Mouse (Mus musculus) G1E (cell line): Measurements from ENCODE around the gene Creb3. TPM values are rescaled to one million over a fixed set of nuclear protein-coding genes. Genes with fewer than 3 reads are reported as not detected.
"Not testable (repeated sequence)": the region's sequence is repeated elsewhere in the genome, so short reads cannot be mapped to it uniquely, and the experiment has no call there.

Experiments used
- ATAC-seq: 2 replicates; pipeline ENCODE4 v1.8.0; 2016; ENCODE audit warnings: mild to moderate bottlenecking; ENCODE audit not compliant: insufficient number of reproducible peaks, poor library complexity, low FRiP score, severe bottlenecking; ENCODE audit errors: extremely low read depth
- DNase-seq: peaks from one replicate; pipeline ENCODE4 v3.0.0; 2012; ENCODE audit warnings: low spot score
- H3K27me3 ChIP-seq: 2 replicates; pipeline ENCODE4 v1.6.1; 2012; ENCODE audit warnings: mild to moderate bottlenecking, low read length, inconsistent platforms; ENCODE audit not compliant: insufficient read depth
- H3K36me3 ChIP-seq: replicated peaks from 2 replicates; pipeline ENCODE3; 2012; ENCODE audit warnings: mild to moderate bottlenecking, inconsistent platforms
- H3K4me1 ChIP-seq: 2 replicates; pipeline ENCODE4 v1.6.1; 2012; ENCODE audit warnings: low read depth, low read length, inconsistent platforms, mixed read lengths; ENCODE audit not compliant: insufficient read depth
- H3K4me3 ChIP-seq: 2 replicates; pipeline ENCODE4 v1.5.1; 2012; ENCODE audit warnings: low read depth, mild to moderate bottlenecking, inconsistent platforms, low read length, moderate library complexity, mixed read lengths
- H3K9me3 ChIP-seq: replicated peaks from 2 replicates; pipeline ENCODE4 v1.6.1; 2012; ENCODE audit warnings: inconsistent platforms
- CTCF ChIP-seq: IDR thresholded peaks from 2 replicates; pipeline ENCODE4 v1.5.1; 2012; ENCODE audit warnings: low read depth, low read length, inconsistent platforms, mixed read lengths
- GATA1 ChIP-seq: IDR thresholded peaks from 2 replicates; pipeline ENCODE4 v1.6.1; 2012; ENCODE audit warnings: borderline replicate concordance, low read length, inconsistent platforms, mixed read lengths
- GATA2 ChIP-seq: IDR thresholded peaks from 2 replicates; pipeline ENCODE4 v1.6.1; 2012; ENCODE audit warnings: low read depth, low read length, inconsistent platforms, borderline replicate concordance
- POLR2AphosphoS5 ChIP-seq: IDR thresholded peaks from 2 replicates; pipeline ENCODE4 v1.6.1; 2012; ENCODE audit warnings: low read depth, low read length, inconsistent platforms; ENCODE audit not compliant: insufficient replicate concordance
- TAL1 ChIP-seq: conservative IDR thresholded peaks from 2 replicates; pipeline ENCODE4 v1.6.1; 2012; ENCODE audit warnings: low read depth, low read length, inconsistent platforms, mixed read lengths
- polyA plus RNA-seq: library from polyadenylated mRNA; stranded (reverse); fragments of >175 nt; gene quantifications from 2 replicates; pipeline ENCODE4 v1.2.3, GENCODE M21; 2012
- total RNA-seq, 2 experiments: library from RNA; stranded (forward) in 1 of 2; stranded (reverse) in 1 of 2; fragments of 200-1000 nt in 1 of 2; fragments of >200 nt in 1 of 2; fragmentation: Nextera tagmentation in 1 of 2; gene quantifications; 2 replicates each; pipeline ENCODE4 v1.2.3; 2014 to 2017

Gene Creb3
- total and polyA plus RNA-seq, 3 experiments, result 1.9 to 60.0 (median 9.4) TPM

DNA sequence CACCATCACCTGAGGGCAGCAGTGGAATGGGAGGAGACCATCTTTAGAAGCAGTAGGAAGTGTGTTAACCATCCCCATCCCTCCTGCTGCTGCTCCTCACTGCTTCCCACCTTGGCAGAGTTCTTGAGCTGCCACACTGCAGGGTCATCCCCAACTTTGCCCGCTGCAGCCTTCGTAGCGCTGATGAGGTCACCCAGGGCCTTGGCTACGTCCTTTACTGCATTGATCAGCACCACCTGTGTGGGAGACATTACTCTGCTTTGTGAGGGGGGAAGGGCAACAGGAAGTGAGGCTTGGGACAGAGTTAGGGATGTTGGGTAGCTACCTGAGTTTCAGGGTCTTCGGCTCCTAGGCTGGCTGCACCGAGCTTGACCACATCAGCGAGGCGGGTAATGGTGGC lies 26.5 kb upstream of the Creb3 start:
- DNase-seq, result no peak
- H3K4me1 ChIP-seq, result peaks cover 16% of the 10 kb centered on the region
- H3K36me3 ChIP-seq, result peaks cover 99% of the 10 kb centered on the region
- H3K9me3 ChIP-seq, result no peaks in the 10 kb centered on the region
- TF ChIP-seq CTCF (no peak), GATA1 (no peak), TAL1 (no peak), POLR2AphosphoS5 (no peak), GATA2 (no peak)
- no peaks in the 10 kb centered on the region for H3K27me3 ChIP-seq
- H3K4me3 ChIP-seq, result no peak overlapping the region
- no peak for ATAC-seq

DNA sequence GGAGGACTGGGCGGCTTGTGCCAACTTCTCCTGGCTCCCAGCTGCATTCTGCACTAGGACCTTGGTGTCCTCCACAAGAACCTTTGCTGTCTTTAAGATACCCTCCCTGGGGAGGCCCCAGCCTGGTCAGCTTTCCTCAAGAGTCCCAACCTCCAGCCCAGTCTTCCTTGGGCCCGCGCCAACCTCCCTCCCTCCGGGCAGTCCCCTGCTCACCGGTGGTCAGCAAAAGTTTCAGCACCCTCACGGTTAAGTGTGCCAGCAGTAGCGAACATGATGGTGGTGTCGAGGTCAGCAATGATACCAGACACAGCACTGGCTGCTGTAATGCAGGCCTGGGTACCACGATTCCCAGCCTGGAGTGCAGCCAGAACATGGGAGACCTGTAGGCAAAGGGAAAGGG lies 26.1 kb upstream of the Creb3 start:
- TF ChIP-seq GATA2 (no peak), GATA1 (no peak), TAL1 (no peak), POLR2AphosphoS5 (no peak), CTCF (no peak)
- peaks cover 99% of the 10 kb centered on the region for H3K36me3 ChIP-seq
- peaks cover 14% of the 10 kb centered on the region for H3K4me1 ChIP-seq
- H3K9me3 ChIP-seq, result peaks cover 2% of the 10 kb centered on the region; the same call in 1 of the 2 replicates
- no peaks in the 10 kb centered on the region for H3K27me3 ChIP-seq
- H3K4me3 ChIP-seq, result no peak overlapping the region
- DNase-seq (no peak), ATAC-seq (no peak)

DNA sequence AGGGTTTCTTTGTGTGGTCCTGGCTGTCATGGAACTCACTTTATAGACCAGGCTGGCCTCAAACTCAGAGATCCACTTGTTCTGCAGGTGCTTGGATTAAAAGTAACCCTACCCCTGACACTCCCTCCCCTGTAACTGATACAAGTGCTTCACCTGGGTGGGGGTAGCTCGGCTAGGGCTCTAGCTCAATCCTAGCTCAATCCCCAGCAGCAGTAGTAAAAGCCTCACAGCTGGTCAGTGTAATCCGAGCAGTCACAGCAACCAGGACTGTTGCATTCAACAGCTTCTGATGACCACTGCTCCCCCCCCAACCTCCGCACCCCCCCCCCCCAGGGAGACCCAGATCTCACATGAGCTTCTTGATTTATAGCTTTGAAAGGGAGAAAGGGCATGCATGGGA lies 20.1 kb upstream of the Creb3 start:
- no peak overlapping the region for H3K4me3 ChIP-seq
- 0 out of 2 replicates have a peak, but pooled peaks cover 3% of the 10 kb centered on the region for H3K4me1 ChIP-seq
- peaks cover 99% of the 10 kb centered on the region for H3K36me3 ChIP-seq
- no peak for ATAC-seq
- DNase-seq, result no peak
- peaks cover 16% of the 10 kb centered on the region for H3K9me3 ChIP-seq
- no peaks in the 10 kb centered on the region for H3K27me3 ChIP-seq
- TF ChIP-seq POLR2AphosphoS5, result no peak
- TF ChIP-seq GATA1, result no peak
- no peak for TF ChIP-seq GATA2
- TF ChIP-seq TAL1, result no peak
- no peak for TF ChIP-seq CTCF

DNA sequence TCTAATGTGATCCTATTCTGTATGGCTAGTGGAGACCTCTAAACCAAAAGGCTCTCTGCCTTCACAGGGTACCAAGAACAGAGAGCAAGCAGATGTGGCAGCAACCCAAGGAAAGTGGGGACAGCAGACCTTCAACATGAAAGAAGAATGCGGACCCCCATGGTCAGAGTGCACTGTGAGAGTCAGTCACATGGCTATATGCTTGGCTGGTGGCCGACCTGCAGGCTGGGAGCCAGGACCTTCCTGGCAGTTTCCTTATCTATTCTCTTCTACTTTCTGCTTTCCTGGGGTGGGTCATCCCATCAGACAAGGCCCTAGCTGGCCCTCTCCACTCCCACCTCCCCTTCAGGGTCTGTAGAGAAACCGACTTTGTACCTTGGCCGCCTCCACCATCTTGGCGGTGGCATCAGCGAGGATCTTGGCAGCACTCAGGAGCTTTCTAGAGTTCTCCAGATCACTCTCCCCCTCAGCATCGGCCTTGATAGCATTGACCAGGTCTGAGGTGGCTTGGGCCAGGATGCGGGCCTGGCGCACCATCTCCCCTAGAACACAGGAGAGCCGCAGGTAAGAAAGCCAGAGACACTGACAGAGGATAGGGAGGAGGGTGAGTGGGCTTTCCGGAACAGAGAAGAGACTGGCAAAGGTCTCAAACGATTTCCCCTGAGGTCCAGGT lies 15.6 kb upstream of the Creb3 start:
- TF ChIP-seq CTCF (no peak), GATA2 (no peak), GATA1 (no peak), POLR2AphosphoS5 (no peak), TAL1 (no peak)
- Histone ChIP-seq H3K4me3 (no peak overlapping the region), H3K4me1 (0 out of 2 replicates have a peak, but pooled peaks cover 3% of the 10 kb centered on the region), H3K9me3 (peaks cover 11% of the 10 kb centered on the region), H3K36me3 (peaks cover 100% of the 10 kb centered on the region), H3K27me3 (peaks cover 2% of the 10 kb centered on the region; the same call in 1 of the 2 replicates)
- no peak for DNase-seq
- ATAC-seq, result no peak

DNA sequence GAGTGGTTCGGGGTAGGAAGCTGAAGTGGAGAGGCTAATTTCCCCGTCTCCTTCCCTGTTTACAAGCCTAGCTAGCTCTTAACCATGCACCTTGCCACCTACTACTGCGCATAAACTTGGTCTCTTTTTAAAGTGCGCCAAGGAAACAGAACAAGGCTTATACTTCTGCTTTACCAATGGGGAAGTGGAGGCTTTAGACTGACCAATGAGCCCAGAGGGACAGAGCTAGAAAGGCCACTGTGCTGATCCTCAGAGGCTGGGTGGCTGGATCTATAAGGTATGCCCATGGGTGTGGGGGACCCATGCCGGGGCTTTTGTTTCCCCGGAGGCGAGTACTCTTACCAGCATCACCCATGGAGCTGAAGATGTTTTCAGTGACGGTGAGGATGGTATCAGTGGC lies 15.0 kb upstream of the Creb3 start:
- no peak for TF ChIP-seq CTCF
- no peak for TF ChIP-seq GATA1
- TF ChIP-seq POLR2AphosphoS5, result no peak
- TF ChIP-seq GATA2, result no peak
- TF ChIP-seq TAL1, result no peak
- peaks cover 2% of the 10 kb centered on the region; the same call in 1 of the 2 replicates for H3K27me3 ChIP-seq
- DNase-seq (no peak), ATAC-seq (no peak)
- H3K36me3 ChIP-seq, result peaks cover 99% of the 10 kb centered on the region
- peaks cover 10% of the 10 kb centered on the region for H3K9me3 ChIP-seq
- 0 out of 2 replicates have a peak, but pooled peaks cover 3% of the 10 kb centered on the region for H3K4me1 ChIP-seq
- no peak overlapping the region for H3K4me3 ChIP-seq

DNA sequence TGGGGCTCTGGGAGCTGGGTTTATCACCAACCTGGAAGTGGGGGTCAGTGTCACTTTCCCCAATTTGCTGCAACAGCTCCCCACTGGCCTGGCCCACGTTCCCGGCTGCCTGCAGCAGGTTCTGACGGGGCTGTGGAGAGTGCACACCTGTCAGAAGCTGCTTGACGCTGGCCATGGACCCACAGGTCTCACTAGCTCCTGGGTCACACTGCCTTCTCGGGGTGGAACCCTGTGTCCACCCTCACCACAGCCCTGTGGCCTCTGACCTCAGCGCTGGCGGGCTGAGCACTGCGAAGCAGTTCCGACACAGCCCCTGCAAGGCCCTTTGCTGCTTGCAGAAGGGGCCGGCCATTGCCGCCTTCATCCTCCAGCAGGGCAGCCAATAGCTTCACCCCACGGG lies 13.1 kb upstream of the Creb3 start:
- Histone ChIP-seq H3K4me1 (peaks cover 4% of the 10 kb centered on the region; the same call in 1 of the 2 replicates), H3K36me3 (peaks cover 99% of the 10 kb centered on the region), H3K27me3 (peaks cover 2% of the 10 kb centered on the region; the same call in 1 of the 2 replicates), H3K9me3 (peaks cover 8% of the 10 kb centered on the region), H3K4me3 (no peak overlapping the region)
- TF ChIP-seq GATA1 (no peak), POLR2AphosphoS5 (no peak), TAL1 (no peak)
- DNase-seq, result no peak
- ATAC-seq, result no peak

DNA sequence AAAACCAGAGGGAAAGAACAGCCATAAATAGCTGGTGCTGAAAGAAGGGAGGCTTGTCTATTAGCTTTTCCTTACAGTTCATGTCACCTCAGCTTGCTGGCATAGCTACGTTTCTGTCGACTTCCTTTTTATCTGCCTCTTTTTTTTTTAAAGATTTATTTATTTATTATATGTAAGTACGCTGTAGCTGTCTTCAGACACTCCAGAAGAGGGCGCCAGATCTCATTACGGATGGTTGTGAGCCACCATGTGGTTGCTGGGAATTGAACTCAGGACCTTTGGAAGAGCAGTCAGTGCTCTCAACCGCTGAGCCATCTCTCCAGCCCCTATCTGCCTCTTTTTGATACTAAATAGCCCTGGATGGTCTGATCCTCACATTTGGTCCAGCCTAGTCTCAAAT lies 10.3 kb upstream of the Creb3 start:
- ATAC-seq, H3K4me1 ChIP-seq, H3K27me3 ChIP-seq, H3K4me3 ChIP-seq, DNase-seq, H3K9me3 ChIP-seq: not testable (repeated sequence)
- peaks cover 99% of the 10 kb centered on the region for H3K36me3 ChIP-seq
